Mouse (Mus musculus) spleen, adult 2 months (tissue): Measurements from ENCODE around the gene Duox2. TPM values are rescaled to one million over a fixed set of nuclear protein-coding genes. Genes with fewer than 3 reads are reported as not detected.
A peak's percentile ranks its signal among the peaks of the same experiment; 100 is the strongest.

Source experiments
- DNase-seq, 2 experiments: peaks; one replicate each; pipeline versions ENCODE4 v3.0.0 to v3.0.0-alpha.2; 2012 to 2021; ENCODE audit warnings: low spot score in 2 of 2, low read depth in 1 of 2
- H3K27ac ChIP-seq: fragments of 200-500 bp; 2 replicates; pipeline ENCODE4 v1.5.1; 2012; ENCODE audit warnings: low read length, inconsistent platforms; ENCODE audit not compliant: insufficient read depth
- H3K27me3 ChIP-seq: fragments of 200-500 bp; 2 replicates; pipeline ENCODE4 v1.6.1; 2012; ENCODE audit warnings: mild to moderate bottlenecking, moderate library complexity, low read length, inconsistent platforms; ENCODE audit not compliant: control insufficient read depth, insufficient read depth
- H3K36me3 ChIP-seq: fragments of 200-500 bp; 2 replicates; pipeline ENCODE4 v1.6.1; 2012; ENCODE audit warnings: mild to moderate bottlenecking, low read length, inconsistent platforms; ENCODE audit not compliant: control insufficient read depth, insufficient read depth
- H3K4me1 ChIP-seq: fragments of 200-500 bp; 2 replicates; pipeline ENCODE4 v1.6.1; 2011; ENCODE audit warnings: inconsistent platforms; ENCODE audit not compliant: control insufficient read depth, insufficient read depth, insufficient read length
- H3K4me3 ChIP-seq: fragments of 200-500 bp; 2 replicates; pipeline ENCODE4 v1.5.1; 2011; ENCODE audit warnings: mild to moderate bottlenecking, inconsistent platforms; ENCODE audit not compliant: insufficient read depth, insufficient read length; ENCODE audit errors: extremely low read depth
- CTCF ChIP-seq: fragments of 200-500 bp; IDR thresholded peaks from 2 replicates; pipeline ENCODE4 v1.5.1; 2011; ENCODE audit warnings: mild to moderate bottlenecking, inconsistent platforms; ENCODE audit not compliant: insufficient read depth, insufficient read length, insufficient replicate concordance; ENCODE audit errors: extremely low read depth
- POLR2A ChIP-seq: fragments of 200-500 bp; IDR thresholded peaks from 2 replicates; pipeline ENCODE4 v1.6.1; 2011; ENCODE audit warnings: low read depth, low read length, inconsistent platforms
- WGBS: fragments of 180-500 bp; shearing (Covaris S2); methylation state at CpG from one replicate; pipeline ENCODE4 v1.1.7; 2018; 5-methylcytosine and 5-hydroxymethylcytosine counted together
- polyA plus RNA-seq: library from polyadenylated mRNA; depleted of rRNA; stranded (reverse); fragments of >200 nt; gene quantifications from 2 replicates; pipeline ENCODE4 v1.2.3, GENCODE M21; 2012

Duox2 gene
- polyA plus RNA-seq, 1 experiment: 0.02 TPM

- Histone ChIP-seq H3K4me1 (peaks cover 15% of the 10 kb centered on the region; the same call in 1 of the 2 replicates), H3K4me3 (no peak within 1 kb of the TSS), H3K36me3 (no peaks in the 10 kb centered on the region), H3K27ac (no peak within 1 kb of the TSS), H3K27me3 (peaks cover 39% of the 10 kb centered on the region)
- 3% methylated on average over 43 of the region's 43 CpGs for WGBS
- TF ChIP-seq POLR2A (no peak), CTCF (no peak)
- DNase-seq: peak in 1 of 2 experiments; percentile 27
Measured at GRCm38 (mm10) chr2:122298596-122299490, 594 bp upstream of the Duox2 start, which contains the start of gene Duoxa2. Gene Duoxa2 (plus strand): TSS chr2:122298900.

GRCm38 (mm10) chr2:122297271-122298095 lies 766 bp downstream of the Duox2 start:
- no peak for DNase-seq
- H3K4me3 ChIP-seq: no peak overlapping the region
- H3K4me1 ChIP-seq: peaks cover 15% of the 10 kb centered on the region; the same call in 1 of the 2 replicates
- TF ChIP-seq POLR2A (no peak), CTCF (no peak)
- WGBS: 3% methylated on average over 35 of the region's 35 CpGs
- H3K27me3 ChIP-seq: peaks cover 39% of the 10 kb centered on the region
- no peaks in the 10 kb centered on the region for H3K36me3 ChIP-seq
- H3K27ac ChIP-seq: no peak overlapping the region

- Histone ChIP-seq H3K27ac (no peak overlapping the region), H3K27me3 (peaks cover 23% of the 10 kb centered on the region), H3K4me3 (no peak overlapping the region), H3K36me3 (no peaks in the 10 kb centered on the region), H3K4me1 (peaks cover 7% of the 10 kb centered on the region; the same call in 1 of the 2 replicates)
- WGBS: 12% methylated on average over 7 of the region's 7 CpGs
- no peak for TF ChIP-seq CTCF
- no peak for TF ChIP-seq POLR2A
- DNase-seq: no peak
Measured at GRCm38 (mm10) chr2:122294916-122295315, 3.3 kb downstream of the Duox2 start.

GRCm38 (mm10) chr2:122286137-122286536 lies 12.1 kb downstream of the Duox2 start:
- WGBS: 48% methylated on average over 7 of the region's 7 CpGs
- Histone ChIP-seq H3K4me3 (no peak overlapping the region), H3K27me3 (no peaks in the 10 kb centered on the region), H3K4me1 (no peaks in the 10 kb centered on the region), H3K27ac (no peak overlapping the region), H3K36me3 (no peaks in the 10 kb centered on the region)
- DNase-seq: no peak
- TF ChIP-seq CTCF (no peak), POLR2A (no peak)

- 91% methylated on average over 9 of the region's 9 CpGs for WGBS
- TF ChIP-seq CTCF (no peak), POLR2A (no peak)
Measured at GRCm38 (mm10) chr2:122284091-122284490, 14.2 kb downstream of the Duox2 start.

GRCm38 (mm10) chr2:122278769-122279168 lies 19.5 kb downstream of the Duox2 start:
- H3K36me3 ChIP-seq: no peaks in the 10 kb centered on the region
- H3K4me1 ChIP-seq: no peaks in the 10 kb centered on the region
- no peaks in the 10 kb centered on the region for H3K27me3 ChIP-seq
- DNase-seq: no peak
- TF ChIP-seq POLR2A (no peak), CTCF (no peak)
- no peak overlapping the region for H3K4me3 ChIP-seq
- H3K27ac ChIP-seq: no peak overlapping the region
- 95% methylated on average over 3 of the region's 3 CpGs for WGBS

More at GRCm38 (mm10) chr2:122284091-122284490, 14.2 kb downstream of the Duox2 start:
- Histone ChIP-seq H3K4me1 (no peaks in the 10 kb centered on the region), H3K36me3 (no peaks in the 10 kb centered on the region), H3K27me3 (no peaks in the 10 kb centered on the region), H3K27ac (no peak overlapping the region), H3K4me3 (no peak overlapping the region)
- no peak for DNase-seq
